Mouse (Mus musculus) forebrain, embryonic 15.5 days (tissue): ENCODE results near the gene Farp2. TPM values are rescaled to one million over a fixed set of nuclear protein-coding genes. Genes with fewer than 3 reads are reported as not detected.
"Not testable (repeated sequence)": the region's sequence is repeated elsewhere in the genome, so short reads cannot be mapped to it uniquely, and the experiment has no call there.

ENCODE experiments used
- ATAC-seq: fragments of 200-750 bp; cut with Nextera tagmentation; replicated peaks from 2 replicates; pipeline ENCODE4 v1.8.0; 2017; ENCODE audit warnings: mild to moderate bottlenecking, moderate TSS enrichment, moderate library complexity
- H3K27ac ChIP-seq: fragments of 300-500 bp; sonication (generic); replicated peaks from 2 replicates; pipeline ENCODE4 v1.5.1; 2015; ENCODE audit warnings: mild to moderate bottlenecking, inconsistent platforms
- H3K27me3 ChIP-seq: fragments of 300-500 bp; sonication (generic); 2 replicates; pipeline ENCODE4 v1.6.1; 2015; ENCODE audit warnings: inconsistent platforms
- H3K36me3 ChIP-seq: fragments of 300-500 bp; sonication (generic); 2 replicates; pipeline ENCODE4 v1.6.1; 2015; ENCODE audit warnings: mild to moderate bottlenecking, inconsistent platforms
- H3K4me1 ChIP-seq: fragments of 300-500 bp; sonication (generic); 2 replicates; pipeline ENCODE4 v1.6.1; 2015; ENCODE audit warnings: inconsistent platforms
- H3K4me2 ChIP-seq: fragments of 300-500 bp; sonication (generic); replicated peaks from 2 replicates; pipeline ENCODE4 v1.6.1; 2015; ENCODE audit warnings: mild to moderate bottlenecking, inconsistent platforms
- H3K4me3 ChIP-seq: fragments of 300-500 bp; sonication (generic); 2 replicates; pipeline ENCODE4 v1.5.1; 2015; ENCODE audit warnings: mild to moderate bottlenecking, inconsistent platforms
- H3K9ac ChIP-seq: fragments of 300-500 bp; sonication (generic); replicated peaks from 2 replicates; pipeline ENCODE4 v1.6.1; 2015; ENCODE audit warnings: mild to moderate bottlenecking, inconsistent platforms
- H3K9me3 ChIP-seq: fragments of 300-500 bp; sonication (generic); 2 replicates; pipeline ENCODE4 v1.6.1; 2016; ENCODE audit warnings: inconsistent platforms
- WGBS: fragments of 180-500 bp; shearing (Covaris S2); methylation state at CpG from one replicate; pipeline ENCODE4 v1.1.7; 2015; ENCODE audit warnings: mixed read lengths; 5-methylcytosine and 5-hydroxymethylcytosine counted together
- polyA plus RNA-seq: library from polyadenylated mRNA; unstranded; fragments of >200 nt; fragmentation: Nextera tagmentation; extraction: Ambion mirVana; gene quantifications from 2 replicates; pipeline ENCODE4 v1.2.1, GENCODE M21; 2015

The Farp2 gene
- polyA plus RNA-seq, 1 experiment from 2014 or later = 3.2 TPM

- H3K36me3 ChIP-seq = peaks cover 46% of the 10 kb centered on the region
- peaks cover 19% of the 10 kb centered on the region for H3K4me1 ChIP-seq
- not testable (repeated sequence) for H3K9me3 ChIP-seq, H3K27me3 ChIP-seq, H3K4me3 ChIP-seq, H3K27ac ChIP-seq, H3K9ac ChIP-seq, H3K4me2 ChIP-seq, ATAC-seq
- WGBS = 14% methylated on average over 1 of the region's 1 CpGs
Measured at GRCm38 (mm10) chr1:93508576-93508975, 3.3 kb upstream of the Farp2 start.

- peak overlapping the region; percentile 67 for H3K27ac ChIP-seq
- H3K4me1 ChIP-seq = peaks cover 19% of the 10 kb centered on the region
- no peaks in the 10 kb centered on the region for H3K27me3 ChIP-seq
- peak; percentile 69 for ATAC-seq
- H3K36me3 ChIP-seq = peaks cover 20% of the 10 kb centered on the region
- H3K4me2 ChIP-seq = peak overlapping the region; percentile 94
- peak overlapping the region; percentile 90 for H3K4me3 ChIP-seq
- H3K9me3 ChIP-seq = no peaks in the 10 kb centered on the region
- H3K9ac ChIP-seq = peak overlapping the region; percentile 78
- 0% methylated on average over 15 of the region's 15 CpGs for WGBS
Measured at GRCm38 (mm10) chr1:93512351-93512690, 442 bp downstream of the Farp2 start.

- H3K27ac ChIP-seq = no peak overlapping the region
- WGBS = 78% methylated on average over 14 of the region's 14 CpGs
- H3K4me2 ChIP-seq = no peak overlapping the region
- H3K36me3 ChIP-seq = peaks cover 14% of the 10 kb centered on the region
- H3K27me3 ChIP-seq = no peaks in the 10 kb centered on the region
- no peaks in the 10 kb centered on the region for H3K9me3 ChIP-seq
- H3K4me1 ChIP-seq = peaks cover 19% of the 10 kb centered on the region
- H3K4me3 ChIP-seq = no peak overlapping the region
- H3K9ac ChIP-seq = no peak overlapping the region
- no peak for ATAC-seq
Measured at GRCm38 (mm10) chr1:93513221-93513620, 1.3 kb downstream of the Farp2 start.

- WGBS = 90% methylated on average over 2 of the region's 2 CpGs
- H3K4me1 ChIP-seq = no peaks in the 10 kb centered on the region
- no peak overlapping the region for H3K4me2 ChIP-seq
- no peak overlapping the region for H3K4me3 ChIP-seq
- no peak overlapping the region for H3K27ac ChIP-seq
- no peaks in the 10 kb centered on the region for H3K36me3 ChIP-seq
- no peaks in the 10 kb centered on the region for H3K27me3 ChIP-seq
- H3K9ac ChIP-seq = no peak overlapping the region
- no peak for ATAC-seq
- no peaks in the 10 kb centered on the region for H3K9me3 ChIP-seq
Measured at GRCm38 (mm10) chr1:93521491-93521890, 9.6 kb downstream of the Farp2 start.

GRCm38 (mm10) chr1:93522325-93522724 is 10.4 kb downstream of the Farp2 start:
- H3K27ac ChIP-seq = no peak overlapping the region
- H3K4me3 ChIP-seq = no peak overlapping the region
- 71% methylated on average over 1 of the region's 1 CpGs for WGBS

GRCm38 (mm10) chr1:93529801-93530200 is 17.9 kb downstream of the Farp2 start:
- WGBS = 88% methylated on average over 6 of the region's 6 CpGs
- Histone ChIP-seq H3K9me3 (no peaks in the 10 kb centered on the region), H3K36me3 (peaks cover 11% of the 10 kb centered on the region; the same call in 1 of the 2 replicates), H3K4me3 (no peak overlapping the region), H3K4me2 (no peak overlapping the region), H3K27me3 (no peaks in the 10 kb centered on the region), H3K27ac (no peak overlapping the region), H3K9ac (no peak overlapping the region), H3K4me1 (no peaks in the 10 kb centered on the region)
- ATAC-seq = no peak

More at GRCm38 (mm10) chr1:93522325-93522724, 10.4 kb downstream of the Farp2 start:
- Histone ChIP-seq H3K9me3 (no peaks in the 10 kb centered on the region), H3K4me1 (no peaks in the 10 kb centered on the region), H3K4me2 (no peak overlapping the region), H3K27me3 (no peaks in the 10 kb centered on the region), H3K36me3 (no peaks in the 10 kb centered on the region), H3K9ac (no peak overlapping the region)
- ATAC-seq = no peak

GRCm38 (mm10) chr1:93537227-93537626 is 25.3 kb downstream of the Farp2 start:
- Histone ChIP-seq H3K36me3 (no peaks in the 10 kb centered on the region), H3K27me3 (no peaks in the 10 kb centered on the region), H3K9ac (no peak overlapping the region), H3K4me2 (no peak overlapping the region), H3K9me3 (no peaks in the 10 kb centered on the region), H3K4me1 (no peaks in the 10 kb centered on the region), H3K27ac (no peak overlapping the region), H3K4me3 (no peak overlapping the region)
- 94% methylated on average over 6 of the region's 6 CpGs for WGBS
- ATAC-seq = no peak

GRCm38 (mm10) chr1:93543196-93543595 is 31.3 kb downstream of the Farp2 start:
- ATAC-seq = no peak
- Histone ChIP-seq H3K27ac (no peak overlapping the region), H3K9me3 (no peaks in the 10 kb centered on the region), H3K4me2 (no peak overlapping the region), H3K27me3 (no peaks in the 10 kb centered on the region), H3K36me3 (no peaks in the 10 kb centered on the region), H3K4me3 (no peak overlapping the region), H3K9ac (no peak overlapping the region), H3K4me1 (peaks cover 9% of the 10 kb centered on the region)
- 73% methylated on average over 2 of the region's 2 CpGs for WGBS

GRCm38 (mm10) chr1:93547286-93547685 is 35.4 kb downstream of the Farp2 start:
- H3K9ac ChIP-seq = no peak overlapping the region
- 75% methylated on average over 1 of the region's 1 CpGs for WGBS

GRCm38 (mm10) chr1:93551427-93551826 is 39.5 kb downstream of the Farp2 start:
- Histone ChIP-seq H3K27me3 (no peaks in the 10 kb centered on the region), H3K4me2 (no peak overlapping the region), H3K4me3 (no peak overlapping the region), H3K4me1 (peaks cover 9% of the 10 kb centered on the region), H3K9ac (no peak overlapping the region), H3K9me3 (no peaks in the 10 kb centered on the region), H3K27ac (no peak overlapping the region), H3K36me3 (no peaks in the 10 kb centered on the region)
- ATAC-seq = no peak
- 87% methylated on average over 5 of the region's 5 CpGs for WGBS

More at GRCm38 (mm10) chr1:93547286-93547685, 35.4 kb downstream of the Farp2 start:
- Histone ChIP-seq H3K9me3 (no peaks in the 10 kb centered on the region), H3K36me3 (no peaks in the 10 kb centered on the region), H3K27ac (no peak overlapping the region), H3K4me2 (no peak overlapping the region), H3K4me1 (peaks cover 9% of the 10 kb centered on the region), H3K27me3 (no peaks in the 10 kb centered on the region), H3K4me3 (no peak overlapping the region)
- ATAC-seq = no peak

- ATAC-seq = no peak
- H3K4me2 ChIP-seq = no peak overlapping the region
- H3K36me3 ChIP-seq = no peaks in the 10 kb centered on the region
- no peak overlapping the region for H3K4me3 ChIP-seq
- no peak overlapping the region for H3K27ac ChIP-seq
- no peak overlapping the region for H3K9ac ChIP-seq
- H3K4me1 ChIP-seq = no peaks in the 10 kb centered on the region
- no peaks in the 10 kb centered on the region for H3K27me3 ChIP-seq
- WGBS = 91% methylated on average over 7 of the region's 7 CpGs
- H3K9me3 ChIP-seq = no peaks in the 10 kb centered on the region
Measured at GRCm38 (mm10) chr1:93563224-93563623, 51.3 kb downstream of the Farp2 start.

- H3K4me2 ChIP-seq = no peak overlapping the region
- no peaks in the 10 kb centered on the region for H3K4me1 ChIP-seq
- no peak overlapping the region for H3K9ac ChIP-seq
- no peak overlapping the region for H3K27ac ChIP-seq
- H3K36me3 ChIP-seq = no peaks in the 10 kb centered on the region
- WGBS = 79% methylated on average over 1 of the region's 1 CpGs
- H3K4me3 ChIP-seq = no peak overlapping the region
- H3K9me3 ChIP-seq = no peaks in the 10 kb centered on the region
- ATAC-seq = no peak
- H3K27me3 ChIP-seq = no peaks in the 10 kb centered on the region
Measured at GRCm38 (mm10) chr1:93563649-93564048, 51.8 kb downstream of the Farp2 start.

- no peaks in the 10 kb centered on the region for H3K27me3 ChIP-seq
- ATAC-seq = no peak
- H3K36me3 ChIP-seq = no peaks in the 10 kb centered on the region
- no peak overlapping the region for H3K9ac ChIP-seq
- H3K27ac ChIP-seq = no peak overlapping the region
- 88% methylated on average over 3 of the region's 3 CpGs for WGBS
- no peaks in the 10 kb centered on the region for H3K4me1 ChIP-seq
- no peak overlapping the region for H3K4me2 ChIP-seq
- H3K9me3 ChIP-seq = no peaks in the 10 kb centered on the region
- H3K4me3 ChIP-seq = no peak overlapping the region
Measured at GRCm38 (mm10) chr1:93564781-93565180, 52.9 kb downstream of the Farp2 start.
